Mouse (Mus musculus) ES-E14 (cell line): ENCODE data around the gene Mdc1.

Source experiments
- HCFC1 ChIP-seq: IDR thresholded peaks from 2 replicates; pipeline ENCODE4 v1.6.1; 2012; ENCODE audit warnings: low read length, inconsistent platforms, borderline replicate concordance; ENCODE audit not compliant: insufficient read depth
- MAFK ChIP-seq: IDR thresholded peaks from 2 replicates; pipeline ENCODE4 v1.6.1; 2014; ENCODE audit warnings: mild to moderate bottlenecking, low read depth, low read length, inconsistent platforms; ENCODE audit not compliant: insufficient read depth
- ZC3H11A ChIP-seq: IDR thresholded peaks from 2 replicates; pipeline ENCODE4 v1.6.1; 2012; ENCODE audit warnings: low read depth, mild to moderate bottlenecking, inconsistent platforms, low read length, borderline replicate concordance
- ZNF384 ChIP-seq: IDR thresholded peaks from 2 replicates; pipeline ENCODE4 v1.6.1; 2012; ENCODE audit warnings: low read depth, low read length, inconsistent platforms

DNA sequence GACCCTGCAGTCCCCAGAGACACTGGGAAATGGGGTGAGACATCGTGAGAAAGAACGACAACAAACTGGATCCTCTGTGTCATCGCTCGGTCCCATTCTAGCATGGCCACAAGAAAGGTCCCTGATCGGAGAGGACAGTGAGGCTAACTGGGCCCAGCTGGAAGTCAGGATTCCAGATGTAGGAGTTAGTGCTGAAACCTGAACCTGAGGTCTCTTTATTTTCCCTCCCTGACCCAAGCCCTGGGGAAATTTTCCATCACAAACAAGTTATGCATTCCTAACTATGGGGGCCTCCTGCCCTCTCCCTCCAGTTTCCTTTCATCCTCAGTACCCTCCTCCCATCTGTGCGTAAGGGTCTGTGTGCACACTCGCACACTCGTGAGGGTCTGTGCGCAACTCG, 24.1 kb upstream of the Mdc1 start:
- TF ChIP-seq ZNF384 (no peak), ZC3H11A (no peak), HCFC1 (no peak), MAFK (no peak)
